Mouse (Mus musculus) MEL (cell line): Measurements from ENCODE around the gene Btk. TPM values are rescaled to one million over a fixed set of nuclear protein-coding genes. Genes with fewer than 3 reads are reported as not detected.

Source experiments
- DNase-seq: peaks from one replicate; pipeline ENCODE4 v3.0.0; 2011; ENCODE audit warnings: low read depth, low spot score
- H3K27ac ChIP-seq: 2 replicates; pipeline ENCODE4 v1.5.1; 2012; ENCODE audit warnings: low read depth, mild to moderate bottlenecking, control low read depth, low read length, moderate library complexity; ENCODE audit not compliant: control insufficient read depth
- H3K27me3 ChIP-seq, 2 experiments: fragments of 150-350 bp in 1 of 2; sonication (generic) in 1 of 2; 2 replicates each; pipeline ENCODE4 v1.6.1; 2012; ENCODE audit warnings: low read length in 2 of 2, mild to moderate bottlenecking in 2 of 2, improper control_type of control experiment in 1 of 2, moderate library complexity in 1 of 2; ENCODE audit not compliant: insufficient read depth in 2 of 2, control insufficient read depth in 1 of 2
- H3K36me3 ChIP-seq, 2 experiments: 2 replicates each; pipeline ENCODE4 v1.6.1; 2012 to 2014; ENCODE audit warnings: low read length in 2 of 2, improper control_type of control experiment in 1 of 2, inconsistent platforms in 1 of 2, mild to moderate bottlenecking in 1 of 2; ENCODE audit not compliant: insufficient read depth in 2 of 2, control insufficient read depth in 1 of 2
- H3K4me1 ChIP-seq, 2 experiments: fragments of 150-350 bp in 1 of 2; sonication (generic) in 1 of 2; 2 replicates each; pipeline ENCODE4 v1.6.1; 2012; ENCODE audit warnings: low read length in 2 of 2, improper control_type of control experiment in 1 of 2, mild to moderate bottlenecking in 1 of 2; ENCODE audit not compliant: insufficient read depth in 2 of 2, control insufficient read depth in 1 of 2
- H3K4me3 ChIP-seq, 2 experiments: fragments of 150-350 bp in 1 of 2; sonication (generic) in 1 of 2; 2 replicates each; pipeline ENCODE4 v1.5.1; 2012; ENCODE audit warnings: low read depth in 2 of 2, low read length in 2 of 2, mild to moderate bottlenecking in 2 of 2, moderate library complexity in 2 of 2, control low read depth in 1 of 2, improper control_type of control experiment in 1 of 2; ENCODE audit not compliant: control insufficient read depth in 1 of 2, insufficient read depth in 1 of 2
- H3K79me2 ChIP-seq: 2 replicates; pipeline ENCODE4 v1.6.1; 2012; ENCODE audit warnings: mild to moderate bottlenecking, low read length, moderate library complexity; ENCODE audit not compliant: control insufficient read depth, poor library complexity, insufficient read depth
- H3K9ac ChIP-seq: 2 replicates; pipeline ENCODE4 v1.6.1; 2012; ENCODE audit warnings: low read depth, mild to moderate bottlenecking, control low read depth, low read length, moderate library complexity; ENCODE audit not compliant: control insufficient read depth, poor library complexity, severe bottlenecking
- H3K9me3 ChIP-seq: fragments of 150-350 bp; sonication (generic); replicated peaks from 2 replicates; pipeline ENCODE4 v1.6.1; 2012; ENCODE audit warnings: mild to moderate bottlenecking, low read length, improper control_type of control experiment, moderate library complexity; ENCODE audit not compliant: insufficient read depth
- BHLHE40 ChIP-seq: IDR thresholded peaks from 2 replicates; pipeline ENCODE4 v1.6.1; 2012; ENCODE audit warnings: low read depth, mild to moderate bottlenecking, inconsistent platforms, low read length, improper control_type of control experiment, borderline replicate concordance
- CHD1 ChIP-seq: IDR thresholded peaks from 2 replicates; pipeline ENCODE4 v1.6.1; 2012; ENCODE audit warnings: low read depth, mild to moderate bottlenecking, inconsistent platforms, low read length, improper control_type of control experiment
- CHD2 ChIP-seq: IDR thresholded peaks from 2 replicates; pipeline ENCODE4 v1.6.1; 2011; ENCODE audit warnings: low read length, improper control_type of control experiment
- CTCF ChIP-seq, 3 experiments: IDR thresholded peaks in 2 of 3; conservative IDR thresholded peaks in 1 of 3; 2 replicates each; pipeline ENCODE4 v1.5.1; 2011 to 2012; ENCODE audit warnings: low read length in 3 of 3, low read depth in 2 of 3, mild to moderate bottlenecking in 2 of 3, improper control_type of control experiment in 1 of 3, inconsistent platforms in 1 of 3, mixed read lengths in 1 of 3, moderate library complexity in 1 of 3; ENCODE audit not compliant: control insufficient read depth in 1 of 3, insufficient read depth in 1 of 3, poor library complexity in 1 of 3, severe bottlenecking in 1 of 3
- E2F4 ChIP-seq: IDR thresholded peaks from 2 replicates; pipeline ENCODE4 v1.6.1; 2011; ENCODE audit warnings: low read depth, low read length, improper control_type of control experiment, borderline replicate concordance
- ELF1 ChIP-seq: IDR thresholded peaks from 2 replicates; pipeline ENCODE4 v1.6.1; 2014; ENCODE audit warnings: low read depth, mild to moderate bottlenecking, inconsistent platforms, low read length, improper control_type of control experiment, moderate library complexity
- EP300 ChIP-seq, 2 experiments: IDR thresholded peaks; 2 replicates each; pipeline ENCODE4 v1.6.1; 2011; ENCODE audit warnings: improper control_type of control experiment in 2 of 2, low read length in 2 of 2, low read depth in 1 of 2, mild to moderate bottlenecking in 1 of 2
- ETS1 ChIP-seq: IDR thresholded peaks from 2 replicates; pipeline ENCODE4 v1.6.1; 2012; ENCODE audit warnings: low read depth, mild to moderate bottlenecking, inconsistent platforms, low read length, improper control_type of control experiment, moderate library complexity
- GABPA ChIP-seq: IDR thresholded peaks from 2 replicates; pipeline ENCODE4 v1.6.1; 2012; ENCODE audit warnings: low read depth, mild to moderate bottlenecking, inconsistent platforms, low read length, improper control_type of control experiment, moderate library complexity
- GATA1 ChIP-seq: IDR thresholded peaks from 2 replicates; pipeline ENCODE4 v1.6.1; 2011; ENCODE audit warnings: low read depth, low read length, improper control_type of control experiment
- HCFC1 ChIP-seq: IDR thresholded peaks from 2 replicates; pipeline ENCODE4 v1.6.1; 2012; ENCODE audit warnings: low read depth, mild to moderate bottlenecking, inconsistent platforms, low read length, improper control_type of control experiment, moderate library complexity
- JUND ChIP-seq: IDR thresholded peaks from 2 replicates; pipeline ENCODE4 v1.6.1; 2011; ENCODE audit warnings: low read depth, mild to moderate bottlenecking, improper control_type of control experiment, low read length
- MAFK ChIP-seq: IDR thresholded peaks from 2 replicates; pipeline ENCODE4 v1.6.1; 2011; ENCODE audit warnings: low read depth, mild to moderate bottlenecking, low read length, improper control_type of control experiment, borderline replicate concordance
- MAX ChIP-seq: IDR thresholded peaks from 2 replicates; pipeline ENCODE4 v1.6.1; 2011; ENCODE audit warnings: low read length, improper control_type of control experiment
- MAZ ChIP-seq: IDR thresholded peaks from 2 replicates; pipeline ENCODE4 v1.6.1; 2012; ENCODE audit warnings: low read depth, mild to moderate bottlenecking, inconsistent platforms, low read length, improper control_type of control experiment
- MEF2A ChIP-seq: IDR thresholded peaks from 2 replicates; pipeline ENCODE4 v1.6.1; 2014; ENCODE audit warnings: low read depth, mild to moderate bottlenecking, inconsistent platforms, low read length, improper control_type of control experiment; ENCODE audit not compliant: poor library complexity, insufficient replicate concordance, severe bottlenecking; ENCODE audit errors: extremely low read depth
- MXI1 ChIP-seq: IDR thresholded peaks from 2 replicates; pipeline ENCODE4 v1.6.1; 2011; ENCODE audit warnings: mild to moderate bottlenecking, low read depth, low read length, improper control_type of control experiment
- MYB ChIP-seq: IDR thresholded peaks from 2 replicates; pipeline ENCODE4 v1.6.1; 2011; ENCODE audit warnings: mild to moderate bottlenecking, low read depth, low read length, improper control_type of control experiment
- MYC ChIP-seq: IDR thresholded peaks from 2 replicates; pipeline ENCODE4 v1.6.1; 2011; ENCODE audit warnings: low read depth, mild to moderate bottlenecking, low read length, improper control_type of control experiment, moderate library complexity
- NELFE ChIP-seq: IDR thresholded peaks from 2 replicates; pipeline ENCODE4 v1.6.1; 2011; ENCODE audit warnings: low read depth, low read length, improper control_type of control experiment
- NRF1 ChIP-seq: IDR thresholded peaks from 2 replicates; pipeline ENCODE4 v1.6.1; 2014; ENCODE audit warnings: low read depth, mild to moderate bottlenecking, inconsistent platforms, low read length, improper control_type of control experiment, moderate library complexity; ENCODE audit not compliant: poor library complexity, insufficient read depth, severe bottlenecking
- POLR2A ChIP-seq, 2 experiments: IDR thresholded peaks; 2 replicates each; pipeline ENCODE4 v1.6.1; 2011 to 2012; ENCODE audit warnings: low read length in 2 of 2, mild to moderate bottlenecking in 2 of 2, control low read depth in 1 of 2, improper control_type of control experiment in 1 of 2, low read depth in 1 of 2, moderate library complexity in 1 of 2; ENCODE audit not compliant: control insufficient read depth in 1 of 2, insufficient read depth in 1 of 2, poor library complexity in 1 of 2
- POLR2AphosphoS2 ChIP-seq: IDR thresholded peaks from 2 replicates; pipeline ENCODE4 v1.6.1; 2011; ENCODE audit warnings: low read length, improper control_type of control experiment
- POLR2AphosphoS5 ChIP-seq: IDR thresholded peaks from 2 replicates; pipeline ENCODE4 v1.6.1; 2012; ENCODE audit warnings: low read depth, borderline replicate concordance, mild to moderate bottlenecking, inconsistent platforms, low read length, moderate library complexity, mixed read lengths
- RAD21 ChIP-seq: IDR thresholded peaks from 2 replicates; pipeline ENCODE4 v1.6.1; 2011; ENCODE audit warnings: mild to moderate bottlenecking, low read depth, low read length, improper control_type of control experiment
- RCOR1 ChIP-seq: IDR thresholded peaks from 2 replicates; pipeline ENCODE4 v1.6.1; 2012; ENCODE audit warnings: low read depth, mild to moderate bottlenecking, inconsistent platforms, low read length, improper control_type of control experiment
- SIN3A ChIP-seq: IDR thresholded peaks from 2 replicates; pipeline ENCODE4 v1.6.1; 2012; ENCODE audit warnings: low read length, improper control_type of control experiment, inconsistent platforms
- SMC3 ChIP-seq: IDR thresholded peaks from 2 replicates; pipeline ENCODE4 v1.6.1; 2011; ENCODE audit warnings: low read depth, low read length, improper control_type of control experiment
- TAL1 ChIP-seq: IDR thresholded peaks from 2 replicates; pipeline ENCODE4 v1.6.1; 2012; ENCODE audit warnings: mild to moderate bottlenecking, inconsistent platforms, low read length, moderate library complexity, mixed read lengths
- TBP ChIP-seq: IDR thresholded peaks from 2 replicates; pipeline ENCODE4 v1.8.0; 2011; ENCODE audit warnings: low read depth, low read length, improper control_type of control experiment
- TCF12 ChIP-seq: IDR thresholded peaks from 2 replicates; pipeline ENCODE4 v1.6.1; 2014; ENCODE audit warnings: low read depth, mild to moderate bottlenecking, inconsistent platforms, low read length, improper control_type of control experiment, moderate library complexity
- UBTF ChIP-seq: IDR thresholded peaks from 2 replicates; pipeline ENCODE4 v1.6.1; 2012; ENCODE audit warnings: low read depth, mild to moderate bottlenecking, inconsistent platforms, low read length, improper control_type of control experiment, moderate library complexity, borderline replicate concordance; ENCODE audit not compliant: insufficient read depth
- USF1 ChIP-seq: IDR thresholded peaks from 2 replicates; pipeline ENCODE4 v1.6.1; 2014; ENCODE audit warnings: low read depth, mild to moderate bottlenecking, inconsistent platforms, low read length, improper control_type of control experiment, moderate library complexity
- ZC3H11A ChIP-seq: IDR thresholded peaks from 2 replicates; pipeline ENCODE4 v1.6.1; 2012; ENCODE audit warnings: low read depth, mild to moderate bottlenecking, inconsistent platforms, low read length, improper control_type of control experiment
- ZKSCAN1 ChIP-seq: IDR thresholded peaks from 2 replicates; pipeline ENCODE4 v1.6.1; 2012; ENCODE audit warnings: low read depth, mild to moderate bottlenecking, inconsistent platforms, low read length, improper control_type of control experiment, moderate library complexity
- ZNF384 ChIP-seq: IDR thresholded peaks from 2 replicates; pipeline ENCODE4 v1.6.1; 2012; ENCODE audit warnings: low read depth, mild to moderate bottlenecking, inconsistent platforms, low read length, improper control_type of control experiment
- polyA plus RNA-seq, 2 experiments: library from polyadenylated mRNA; stranded (reverse) in 1 of 2; unstranded in 1 of 2; fragments of >175 nt in 1 of 2; fragments of >200 nt in 1 of 2; gene quantifications; 2 replicates each; pipeline versions ENCODE4 v1.2.1 to v1.2.4; 2012; ENCODE audit warnings: low replicate concordance in 2 of 2, low read depth in 1 of 2; ENCODE audit not compliant: insufficient read length in 2 of 2, insufficient read depth in 1 of 2, missing spikeins in 1 of 2
- total RNA-seq: library from RNA; depleted of rRNA; stranded (reverse); fragments of 300-350 nt; gene quantifications from 2 replicates; pipeline ENCODE4 v1.2.3, GENCODE M21; 2012

Gene Btk
- total and polyA plus RNA-seq, 3 experiments = 137 to 327 (median 291) TPM

- Histone ChIP-seq H3K4me1 (peaks cover 11 to 13% of the 10 kb centered on the region in 2 experiments), H3K4me3 (peak within 1 kb of the TSS; percentile 96 to 99), H3K79me2 (peaks cover 34% of the 10 kb centered on the region), H3K9ac (peak within 1 kb of the TSS; percentile 92), H3K36me3 (peaks cover 9 to 27% of the 10 kb centered on the region in 2 experiments), H3K9me3 (no peaks in the 10 kb centered on the region), H3K27me3 (no peaks in the 10 kb centered on the region), H3K27ac (peak within 1 kb of the TSS; percentile 80)
- peak; percentile 100 for DNase-seq
- peak; percentile 35; the same call in 1 of the 2 replicates for TF ChIP-seq TCF12
- TF ChIP-seq POLR2A (IDR thresholded peaks at IDR 0.05; ENCODE audit: control insufficient read depth in 1 of 2, insufficient read depth in 1 of 2, low read depth in 1 of 2, low read length in 2 of 2, poor library complexity in 1 of 2) = peak; percentile 70 to 91; a peak in 3 of 4 replicates
- TF ChIP-seq MAZ = no peak; the same call in 1 of the 2 replicates
- peak; percentile 98 for TF ChIP-seq USF1
- no peak for TF ChIP-seq UBTF
- TF ChIP-seq SMC3 = no peak
- TF ChIP-seq MAX = peak; percentile 99
- peak; percentile 41; the same call in 1 of the 2 replicates for TF ChIP-seq POLR2AphosphoS5
- peak; percentile 89 for TF ChIP-seq MXI1
- TF ChIP-seq ZKSCAN1 = no peak
- peak; percentile 97 for TF ChIP-seq BHLHE40
- TF ChIP-seq CTCF (IDR thresholded peaks at IDR 0.05 in 2 of 3, conservative IDR thresholded peaks at IDR 0.05 in 1 of 3; ENCODE audit: control insufficient read depth in 1 of 3, insufficient read depth in 1 of 3, low read depth in 2 of 3, low read length in 3 of 3, poor library complexity in 1 of 3, severe bottlenecking in 1 of 3) = no peak
- TF ChIP-seq NRF1 = peak; percentile 32; the same call in 1 of the 2 replicates
- TF ChIP-seq MYB = no peak
- no peak; the same call in 1 of the 2 replicates for TF ChIP-seq RCOR1
- TF ChIP-seq POLR2AphosphoS2 = peak; percentile 82
- no peak for TF ChIP-seq ZC3H11A
- TF ChIP-seq CHD2 = peak; percentile 93
- TF ChIP-seq EP300 (IDR thresholded peaks at IDR 0.05; ENCODE audit: low read depth in 1 of 2, low read length in 2 of 2) = peak in 1 of 2 experiments; percentile 27; a peak in 1 of 4 replicates
- TF ChIP-seq TAL1 = no peak
- TF ChIP-seq ELF1 = peak; percentile 95
- TF ChIP-seq GATA1 = peak; percentile 99
- TF ChIP-seq SIN3A = peak; percentile 98
- TF ChIP-seq HCFC1 = peak; percentile 90
- peak; percentile 71; the same call in 1 of the 2 replicates for TF ChIP-seq MYC
- no peak for TF ChIP-seq MEF2A
- peak; percentile 93 for TF ChIP-seq ETS1
- peak; percentile 57; the same call in 1 of the 2 replicates for TF ChIP-seq JUND
- TF ChIP-seq MAFK = no peak
- TF ChIP-seq CHD1 = no peak
- TF ChIP-seq TBP = peak; percentile 93
- TF ChIP-seq NELFE = peak; percentile 95
- no peak for TF ChIP-seq E2F4
- TF ChIP-seq RAD21 = no peak
- no peak for TF ChIP-seq ZNF384
- TF ChIP-seq GABPA = no peak; the same call in 1 of the 2 replicates
These were observed 17.4 kb upstream of the Btk start, which contains the start of the genes Gla and Hnrnph2 for GRCm38 (mm10) chrX:134600659-134601379. TSS of gene Gla (minus strand) at chrX:134601125. TSS of gene Hnrnph2 (plus strand) at chrX:134601179.
